Mouse (Mus musculus): ENCODE measurements at regions not wholly inside any gene's neighbourhood (a gene's known extent, or its start where the extent isn't known, plus 50 kb on each side); places are given as distances from the start of the nearest gene placed in this dataset.
A peak's percentile ranks its signal among the peaks of the same experiment; 100 is the strongest.

DNA sequence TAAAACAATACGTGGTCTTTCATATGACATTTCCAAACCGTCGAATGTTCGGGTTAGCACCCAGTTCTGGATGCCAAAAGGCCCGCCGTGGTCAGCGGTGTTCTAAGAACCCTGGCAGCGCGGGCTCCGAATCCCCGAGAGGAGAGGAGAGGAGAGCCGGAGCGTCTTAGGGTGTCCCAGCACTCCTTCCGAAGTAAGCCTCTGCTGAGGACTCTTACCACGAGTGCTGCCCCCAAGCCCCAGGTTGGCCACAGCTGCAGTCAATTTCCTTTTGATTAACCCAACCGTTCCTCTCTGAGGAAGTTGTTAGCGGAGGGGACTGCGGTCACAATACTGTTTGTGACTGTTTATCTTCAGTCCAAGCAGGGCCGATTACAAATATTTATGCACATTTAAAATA is 190.1 kb downstream of the Tfap2c start:
- Histone ChIP-seq H3K4me1 (replicated peaks; ENCODE audit: control insufficient read depth in 2 of 2, insufficient read depth in 2 of 2, low read length in 1 of 2) (no peaks in the 10 kb centered on the region), H3K4me2 (ENCODE audit: low read depth) (no peak overlapping the region), H3K9me3 (ENCODE audit: control insufficient read depth, low read length) (no peaks in the 10 kb centered on the region), H3K27me3 (ENCODE audit: control insufficient read depth, insufficient read depth, low read length) (peaks cover 23% of the 10 kb centered on the region), H3K9ac (replicated peaks) (no peak overlapping the region), H3K36me3 (replicated peaks; ENCODE audit: control insufficient read depth, insufficient read depth, low read depth) (no peaks in the 10 kb centered on the region), H3K4me3 (ENCODE audit: insufficient read depth in 1 of 2, low read depth in 2 of 2, low read length in 2 of 2) (no peak overlapping the region), H3K27ac (no peak overlapping the region)
- WGBS (ENCODE audit: insufficient replicate concordance), result 2% methylated on average over 19 of the region's 19 CpGs
- DNase-seq (ENCODE audit: low read depth in 3 of 3, low spot score in 3 of 3) (no peak), ATAC-seq (ENCODE audit: insufficient read depth) (no peak)
- TF ChIP-seq EP300 (IDR thresholded peaks at IDR 0.05; ENCODE audit: low read depth) (no peak), CTCF (IDR thresholded peaks at IDR 0.05; ENCODE audit: low read depth) (no peak)

- Histone ChIP-seq H3K9me3 (ENCODE audit: control insufficient read depth, low read length) (no peaks in the 10 kb centered on the region), H3K4me3 (ENCODE audit: insufficient read depth in 1 of 2, low read depth in 2 of 2, low read length in 2 of 2) (no peak overlapping the region), H3K4me1 (replicated peaks; ENCODE audit: control insufficient read depth in 2 of 2, insufficient read depth in 2 of 2, low read length in 1 of 2) (no peaks in the 10 kb centered on the region), H3K9ac (replicated peaks) (no peak overlapping the region), H3K4me2 (ENCODE audit: low read depth) (no peak overlapping the region), H3K36me3 (replicated peaks; ENCODE audit: control insufficient read depth, insufficient read depth, low read depth) (no peaks in the 10 kb centered on the region), H3K27me3 (ENCODE audit: control insufficient read depth, insufficient read depth, low read length) (no peaks in the 10 kb centered on the region; the same call in 1 of the 2 replicates), H3K27ac (no peak overlapping the region)
- no peak for TF ChIP-seq CTCF (IDR thresholded peaks at IDR 0.05; ENCODE audit: low read depth)
- no peak for TF ChIP-seq EP300 (IDR thresholded peaks at IDR 0.05; ENCODE audit: low read depth)
- DNase-seq (ENCODE audit: low read depth in 3 of 3, low spot score in 3 of 3) (no peak), ATAC-seq (ENCODE audit: insufficient read depth) (no peak)
- WGBS (ENCODE audit: insufficient replicate concordance), result 66% methylated on average over 11 of the region's 11 CpGs
Observed at GRCm38 (mm10) chr2:172751364-172751763, 188.8 kb downstream of the Bmp7 start.

DNA sequence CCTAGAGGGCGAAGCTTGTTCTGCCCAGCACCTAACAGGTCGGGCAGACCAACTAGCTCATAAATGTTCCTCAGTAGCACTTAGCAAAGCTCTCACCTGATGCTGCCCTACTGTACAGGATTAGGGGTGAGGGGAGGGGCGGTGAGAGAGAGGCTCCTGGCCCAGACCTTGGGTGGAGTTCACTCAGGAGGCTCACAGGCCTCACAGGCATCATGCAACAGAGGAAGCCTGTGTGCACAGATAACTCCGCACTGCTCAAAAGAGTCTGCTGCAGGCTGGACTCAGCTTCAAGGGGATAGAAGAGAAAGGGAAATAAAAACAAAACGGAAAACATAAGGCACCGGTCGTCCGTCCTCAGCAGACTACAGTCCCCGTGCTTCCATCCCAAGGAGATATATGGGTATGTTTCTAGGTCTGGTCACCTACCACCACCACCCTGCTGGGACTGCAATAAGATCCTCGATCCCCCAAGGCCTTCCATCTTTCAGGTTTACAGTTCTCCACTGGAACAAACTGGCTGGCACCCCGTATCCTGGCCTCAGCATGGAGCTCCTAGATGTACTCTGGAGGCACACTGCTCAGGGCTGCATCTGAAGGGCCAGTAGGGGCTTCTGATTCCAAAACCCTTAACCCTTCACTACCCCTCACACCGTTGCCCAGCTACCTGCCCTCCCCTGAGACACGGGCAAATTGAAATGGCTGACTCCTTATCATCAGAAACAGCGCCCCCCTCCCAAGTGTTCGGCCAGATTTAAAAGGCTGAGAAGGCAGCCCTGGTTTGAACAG is 184.2 kb downstream of the Bmp7 start:
- TF ChIP-seq EP300 (IDR thresholded peaks at IDR 0.05; ENCODE audit: low read depth), result no peak
- TF ChIP-seq CTCF (IDR thresholded peaks at IDR 0.05; ENCODE audit: low read depth), result no peak
- Histone ChIP-seq H3K4me3 (ENCODE audit: insufficient read depth in 1 of 2, low read depth in 2 of 2, low read length in 2 of 2) (no peak overlapping the region), H3K27ac (no peak overlapping the region), H3K27me3 (ENCODE audit: control insufficient read depth, insufficient read depth, low read length) (no peaks in the 10 kb centered on the region; the same call in 1 of the 2 replicates), H3K9ac (replicated peaks) (no peak overlapping the region), H3K4me1 (replicated peaks; ENCODE audit: control insufficient read depth in 2 of 2, insufficient read depth in 2 of 2, low read length in 1 of 2) (no peaks in the 10 kb centered on the region), H3K4me2 (ENCODE audit: low read depth) (no peak overlapping the region), H3K36me3 (replicated peaks; ENCODE audit: control insufficient read depth, insufficient read depth, low read depth) (no peaks in the 10 kb centered on the region), H3K9me3 (ENCODE audit: control insufficient read depth, low read length) (no peaks in the 10 kb centered on the region)
- ATAC-seq (ENCODE audit: insufficient read depth) (no peak; the same call in 1 of the 2 replicates), DNase-seq (ENCODE audit: low read depth in 3 of 3, low spot score in 3 of 3) (no peak)
- 24% methylated on average over 15 of the region's 15 CpGs for WGBS (ENCODE audit: insufficient replicate concordance)

GRCm38 (mm10) chr2:172756472-172756860 is 183.7 kb downstream of the Bmp7 start:
- DNase-seq (ENCODE audit: low read depth in 3 of 3, low spot score in 3 of 3), result no peak
- H3K9ac ChIP-seq (replicated peaks), result no peak overlapping the region
- no peak overlapping the region for H3K4me3 ChIP-seq (ENCODE audit: insufficient read depth in 1 of 2, low read depth in 2 of 2, low read length in 2 of 2)
- H3K27ac ChIP-seq, result no peak overlapping the region
- no peaks in the 10 kb centered on the region for H3K9me3 ChIP-seq (ENCODE audit: control insufficient read depth, low read length)
- H3K27me3 ChIP-seq (ENCODE audit: control insufficient read depth, insufficient read depth, low read length), result no peaks in the 10 kb centered on the region; the same call in 1 of the 2 replicates
- no peak for ATAC-seq (ENCODE audit: insufficient read depth)
- H3K4me1 ChIP-seq (replicated peaks; ENCODE audit: control insufficient read depth in 2 of 2, insufficient read depth in 2 of 2, low read length in 1 of 2), result no peaks in the 10 kb centered on the region
- no peaks in the 10 kb centered on the region for H3K36me3 ChIP-seq (replicated peaks; ENCODE audit: control insufficient read depth, insufficient read depth, low read depth)
- TF ChIP-seq EP300 (IDR thresholded peaks at IDR 0.05; ENCODE audit: low read depth) (no peak), CTCF (IDR thresholded peaks at IDR 0.05; ENCODE audit: low read depth) (no peak)
- WGBS (ENCODE audit: insufficient replicate concordance), result 19% methylated on average over 8 of the region's 8 CpGs
- H3K4me2 ChIP-seq (ENCODE audit: low read depth), result no peak overlapping the region

GRCm38 (mm10) chr2:172758497-172758896 is 181.6 kb downstream of the Bmp7 start:
- Histone ChIP-seq H3K4me3 (ENCODE audit: insufficient read depth in 1 of 2, low read depth in 2 of 2, low read length in 2 of 2) (no peak overlapping the region), H3K9me3 (ENCODE audit: control insufficient read depth, low read length) (no peaks in the 10 kb centered on the region), H3K36me3 (replicated peaks; ENCODE audit: control insufficient read depth, insufficient read depth, low read depth) (no peaks in the 10 kb centered on the region), H3K4me1 (replicated peaks; ENCODE audit: control insufficient read depth in 2 of 2, insufficient read depth in 2 of 2, low read length in 1 of 2) (no peaks in the 10 kb centered on the region), H3K27ac (no peak overlapping the region), H3K9ac (replicated peaks) (no peak overlapping the region), H3K27me3 (ENCODE audit: control insufficient read depth, insufficient read depth, low read length) (no peaks in the 10 kb centered on the region; the same call in 1 of the 2 replicates), H3K4me2 (ENCODE audit: low read depth) (no peak overlapping the region)
- TF ChIP-seq CTCF (IDR thresholded peaks at IDR 0.05; ENCODE audit: low read depth) (peak; percentile 69), EP300 (IDR thresholded peaks at IDR 0.05; ENCODE audit: low read depth) (no peak)
- WGBS (ENCODE audit: insufficient replicate concordance), result 9% methylated on average over 9 of the region's 9 CpGs
- no peak for DNase-seq (ENCODE audit: low read depth in 3 of 3, low spot score in 3 of 3)
- no peak for ATAC-seq (ENCODE audit: insufficient read depth)

Data from liver, embryonic 14.5 days (tissue).